Mouse (Mus musculus): Measurements from ENCODE around the gene Senp6.

DNA sequence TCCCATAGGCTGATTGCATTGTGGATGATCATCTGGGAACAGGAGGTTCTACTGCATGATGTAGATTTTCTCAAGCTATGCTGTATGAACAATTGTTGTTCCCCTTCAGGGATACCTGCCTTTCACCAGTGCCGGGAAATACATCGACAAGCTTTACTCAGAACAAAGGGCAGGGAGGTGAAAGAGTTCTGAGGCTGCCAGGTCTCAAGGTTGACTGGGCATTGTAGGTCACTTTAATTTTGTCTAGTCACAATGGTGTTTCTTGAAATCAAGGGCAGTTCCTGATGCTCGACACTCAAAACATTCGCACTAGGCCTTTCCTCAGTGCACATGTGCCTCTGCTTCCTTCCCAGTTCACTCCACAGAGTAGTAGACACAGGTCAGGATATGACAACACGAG is 114.1 kb downstream of the Senp6 start:
- TF ChIP-seq CTCF (IDR thresholded peaks at IDR 0.05; ENCODE audit: extremely low read depth, insufficient read depth, insufficient read length, insufficient replicate concordance) (no peak), POLR2A (IDR thresholded peaks at IDR 0.05; ENCODE audit: low read depth, low read length) (no peak)
